Mouse (Mus musculus): ENCODE measurements around the gene Rassf4. TPM values are rescaled to one million over a fixed set of nuclear protein-coding genes. Genes with fewer than 3 reads are reported as not detected.

Rassf4 gene
- polyA plus RNA-seq, 1 experiment from 2014 or later: 8.0 TPM

DNA sequence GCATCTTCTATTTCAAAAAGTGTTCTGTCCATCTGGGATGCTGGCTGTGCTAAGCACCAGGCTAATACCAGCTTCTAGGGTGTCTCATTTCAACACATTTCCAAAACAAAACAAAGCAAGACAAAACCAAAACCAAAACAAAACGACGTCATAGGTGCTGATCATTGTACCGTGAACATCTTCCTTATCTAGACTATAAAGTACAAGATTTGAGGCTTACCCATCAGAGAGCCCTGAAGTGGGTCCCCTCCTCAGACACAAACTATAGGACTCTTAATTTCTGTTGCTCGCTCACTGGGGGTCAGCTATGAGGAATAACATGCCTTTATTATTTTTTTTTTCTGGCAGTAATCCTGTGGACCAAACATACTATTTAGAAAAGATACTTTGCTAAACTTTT, 19.9 kb upstream of the Rassf4 start:
- Histone ChIP-seq H3K4me2 (ENCODE audit: low read length) (no peak overlapping the region), H3K27ac (replicated peaks in 1 of 2; ENCODE audit: control insufficient read depth in 1 of 2, insufficient read depth in 1 of 2, low read depth in 2 of 2, low read length in 2 of 2) (no peak overlapping the region), H3K9ac (ENCODE audit: low read length) (no peak overlapping the region), H3K4me1 (ENCODE audit: control insufficient read depth in 2 of 2, insufficient read depth in 2 of 2, low read length in 2 of 2) (no peaks in the 10 kb centered on the region), H3K36me3 (ENCODE audit: control insufficient read depth, insufficient read depth, low read length) (no peaks in the 10 kb centered on the region), H3K27me3 (ENCODE audit: control insufficient read depth, insufficient read depth, low read length) (no peaks in the 10 kb centered on the region), H3K9me3 (ENCODE audit: control insufficient read depth, low read length) (no peaks in the 10 kb centered on the region), H3K4me3 (ENCODE audit: control insufficient read depth in 1 of 2, insufficient read depth in 1 of 2, low read depth in 1 of 2, low read length in 2 of 2) (no peak overlapping the region)
- 68% methylated on average over 4 of the region's 4 CpGs for WGBS
- no peak for ATAC-seq (ENCODE audit: insufficient number of reproducible peaks, insufficient read depth, low FRiP score, low read depth)

DNA sequence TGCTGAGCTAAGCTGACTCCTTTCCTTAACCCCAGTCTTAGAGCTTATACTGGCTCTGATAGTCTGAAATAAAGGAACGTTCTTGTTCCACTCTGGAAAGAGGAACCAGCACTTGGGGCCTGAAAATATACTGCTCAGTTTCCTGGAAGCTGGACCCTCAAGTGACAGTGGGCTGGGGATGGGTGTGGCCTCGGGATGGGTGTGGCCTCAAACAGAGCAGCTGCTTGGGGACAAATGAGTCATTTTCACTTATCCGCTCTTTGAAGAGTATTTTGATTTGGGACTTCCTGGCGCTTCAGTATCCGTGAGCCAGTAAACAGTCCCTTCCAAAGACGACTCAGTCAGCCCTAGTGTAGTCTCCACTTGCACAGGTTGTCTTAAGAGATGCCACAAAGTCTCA, 8.6 kb upstream of the Rassf4 start:
- Histone ChIP-seq H3K9me3 (ENCODE audit: control insufficient read depth, low read length) (no peaks in the 10 kb centered on the region), H3K4me1 (ENCODE audit: control insufficient read depth in 2 of 2, insufficient read depth in 2 of 2, low read length in 2 of 2) (peaks cover 10% of the 10 kb centered on the region in 2 experiments), H3K9ac (ENCODE audit: low read length) (no peak overlapping the region), H3K27me3 (ENCODE audit: control insufficient read depth, insufficient read depth, low read length) (no peaks in the 10 kb centered on the region), H3K27ac (replicated peaks in 1 of 2; ENCODE audit: control insufficient read depth in 1 of 2, insufficient read depth in 1 of 2, low read depth in 2 of 2, low read length in 2 of 2) (no peak overlapping the region), H3K4me2 (ENCODE audit: low read length) (no peak overlapping the region), H3K36me3 (ENCODE audit: control insufficient read depth, insufficient read depth, low read length) (no peaks in the 10 kb centered on the region), H3K4me3 (ENCODE audit: control insufficient read depth in 1 of 2, insufficient read depth in 1 of 2, low read depth in 1 of 2, low read length in 2 of 2) (no peak overlapping the region)
- no peak for ATAC-seq (ENCODE audit: insufficient number of reproducible peaks, insufficient read depth, low FRiP score, low read depth)
- 38% methylated on average over 6 of the region's 6 CpGs for WGBS

DNA sequence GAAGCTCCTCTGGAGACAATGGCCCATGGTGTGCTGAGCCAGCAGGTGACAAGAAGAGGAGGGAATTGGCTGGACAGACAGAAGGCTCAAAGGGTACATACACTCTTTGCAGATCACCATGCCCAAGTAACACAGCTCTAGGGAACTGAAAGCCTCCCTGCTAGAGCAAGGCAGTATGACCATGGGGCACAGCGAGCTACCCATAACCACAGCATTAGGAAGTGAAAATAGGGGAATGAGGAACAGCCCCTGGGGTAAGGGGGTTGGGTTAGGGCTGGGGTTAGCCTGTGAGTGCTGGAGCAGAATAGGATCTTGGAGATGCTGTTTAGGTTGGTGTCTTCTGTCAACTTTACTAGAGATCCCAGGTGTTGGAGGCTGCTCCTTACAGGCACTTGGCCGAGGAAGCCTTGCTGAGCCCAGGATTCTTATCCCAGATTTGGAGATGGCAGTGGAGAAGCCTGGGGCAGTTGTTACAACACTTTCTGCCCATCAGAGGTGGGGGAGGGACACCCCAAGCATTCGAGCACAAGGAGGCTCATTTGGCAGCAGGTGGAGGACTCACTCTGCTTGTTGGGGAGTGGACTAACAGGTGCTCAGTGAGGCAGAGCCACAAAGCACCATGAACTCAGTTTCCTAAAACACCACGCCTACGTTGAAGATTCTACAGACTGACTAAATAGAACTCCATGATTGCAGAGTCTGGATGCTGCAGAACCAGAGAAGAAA, 6.0 kb upstream of the Rassf4 start:
- Histone ChIP-seq H3K9ac (ENCODE audit: low read length) (no peak overlapping the region), H3K4me1 (ENCODE audit: control insufficient read depth in 2 of 2, insufficient read depth in 2 of 2, low read length in 2 of 2) (peaks cover 12 to 14% of the 10 kb centered on the region in 2 experiments), H3K27ac (replicated peaks in 1 of 2; ENCODE audit: control insufficient read depth in 1 of 2, insufficient read depth in 1 of 2, low read depth in 2 of 2, low read length in 2 of 2) (no peak overlapping the region), H3K4me2 (ENCODE audit: low read length) (no peak overlapping the region), H3K27me3 (ENCODE audit: control insufficient read depth, insufficient read depth, low read length) (no peaks in the 10 kb centered on the region), H3K9me3 (ENCODE audit: control insufficient read depth, low read length) (no peaks in the 10 kb centered on the region), H3K4me3 (ENCODE audit: control insufficient read depth in 1 of 2, insufficient read depth in 1 of 2, low read depth in 1 of 2, low read length in 2 of 2) (no peak overlapping the region), H3K36me3 (ENCODE audit: control insufficient read depth, insufficient read depth, low read length) (no peaks in the 10 kb centered on the region)
- WGBS: 38% methylated on average over 5 of the region's 5 CpGs
- no peak for ATAC-seq (ENCODE audit: insufficient number of reproducible peaks, insufficient read depth, low FRiP score, low read depth)

GRCm38 (mm10) chr6:116677321-116677720, 3.6 kb upstream of the Rassf4 start:
- H3K4me3 ChIP-seq (ENCODE audit: control insufficient read depth in 1 of 2, insufficient read depth in 1 of 2, low read depth in 1 of 2, low read length in 2 of 2): no peak overlapping the region
- no peak for ATAC-seq (ENCODE audit: insufficient number of reproducible peaks, insufficient read depth, low FRiP score, low read depth)
- no peaks in the 10 kb centered on the region for H3K36me3 ChIP-seq (ENCODE audit: control insufficient read depth, insufficient read depth, low read length)
- H3K4me2 ChIP-seq (ENCODE audit: low read length): no peak overlapping the region
- peaks cover 23 to 24% of the 10 kb centered on the region in 2 experiments for H3K4me1 ChIP-seq (ENCODE audit: control insufficient read depth in 2 of 2, insufficient read depth in 2 of 2, low read length in 2 of 2)
- H3K9ac ChIP-seq (ENCODE audit: low read length): no peak overlapping the region
- 63% methylated on average over 6 of the region's 6 CpGs for WGBS
- no peaks in the 10 kb centered on the region for H3K9me3 ChIP-seq (ENCODE audit: control insufficient read depth, low read length)
- H3K27me3 ChIP-seq (ENCODE audit: control insufficient read depth, insufficient read depth, low read length): no peaks in the 10 kb centered on the region
- no peak overlapping the region for H3K27ac ChIP-seq (replicated peaks in 1 of 2; ENCODE audit: control insufficient read depth in 1 of 2, insufficient read depth in 1 of 2, low read depth in 2 of 2, low read length in 2 of 2)

DNA sequence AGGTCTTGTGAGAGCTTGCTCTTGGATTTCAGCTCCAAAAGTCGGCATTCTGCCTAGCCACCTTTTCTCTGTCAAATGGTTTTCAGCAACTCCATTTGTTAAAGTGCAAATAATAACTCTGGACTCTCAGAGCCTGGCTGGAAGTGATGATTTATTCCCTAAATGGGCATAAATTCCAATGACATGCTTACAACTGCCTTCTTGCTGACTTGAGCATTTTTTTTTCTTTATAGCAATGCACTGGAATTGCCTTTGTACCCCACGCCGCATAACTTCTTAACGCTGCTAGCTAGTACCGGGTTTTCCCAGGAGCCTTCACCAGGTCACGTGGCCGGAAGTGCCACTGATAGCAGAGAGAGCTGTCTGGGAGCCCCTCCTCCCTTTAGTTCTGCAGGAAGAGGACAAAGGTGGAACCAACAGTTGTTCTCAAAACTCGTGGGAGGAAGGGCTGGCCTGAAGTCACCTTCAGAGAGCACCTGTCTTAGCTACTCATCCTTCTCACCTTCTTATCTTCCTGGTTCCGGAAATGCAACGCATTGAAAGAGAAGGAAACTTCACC, 2.7 kb upstream of the Rassf4 start:
- WGBS: 39% methylated on average over 10 of the region's 10 CpGs

DNA sequence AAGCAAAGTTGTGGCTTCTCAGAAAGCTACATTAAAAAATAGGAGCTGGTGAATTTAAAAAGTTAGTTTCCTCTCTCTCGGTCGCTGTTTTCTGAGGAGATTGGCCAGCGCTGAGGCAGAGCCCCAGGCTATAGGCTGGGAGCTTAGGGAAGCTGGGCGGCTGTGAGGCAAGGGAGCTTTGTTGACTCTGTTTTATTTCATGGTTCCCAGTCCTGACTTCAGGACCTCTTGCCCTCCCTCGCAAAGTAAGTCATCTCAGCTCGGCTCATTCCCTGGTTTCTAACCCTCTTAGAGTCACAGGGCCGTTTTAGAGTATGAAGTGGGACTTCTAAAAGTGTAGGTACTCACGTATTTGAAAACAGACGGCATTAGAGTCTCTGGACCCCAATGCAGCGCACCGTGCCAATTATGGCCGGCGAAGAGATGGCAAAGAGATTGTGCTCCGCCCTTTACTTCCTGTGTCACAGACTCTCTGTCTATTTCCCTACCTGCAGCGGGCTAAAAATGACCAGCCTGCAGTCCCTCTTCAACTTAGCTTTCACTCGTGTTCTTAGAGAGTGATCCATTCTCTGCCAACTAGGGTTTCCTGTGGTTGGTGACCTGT, 633 bp upstream of the Rassf4 start:
- peak overlapping the region; percentile 56 for H3K9ac ChIP-seq (ENCODE audit: low read length)
- H3K27ac ChIP-seq (replicated peaks in 1 of 2; ENCODE audit: control insufficient read depth in 1 of 2, insufficient read depth in 1 of 2, low read depth in 2 of 2, low read length in 2 of 2): peak overlapping the region; percentile 55 to 77
- peaks cover 32 to 35% of the 10 kb centered on the region in 2 experiments for H3K4me1 ChIP-seq (ENCODE audit: control insufficient read depth in 2 of 2, insufficient read depth in 2 of 2, low read length in 2 of 2)
- H3K36me3 ChIP-seq (ENCODE audit: control insufficient read depth, insufficient read depth, low read length): no peaks in the 10 kb centered on the region
- peak overlapping the region; percentile 76 for H3K4me2 ChIP-seq (ENCODE audit: low read length)
- H3K4me3 ChIP-seq (ENCODE audit: control insufficient read depth in 1 of 2, insufficient read depth in 1 of 2, low read depth in 1 of 2, low read length in 2 of 2): peak overlapping the region; percentile 52 to 59
- no peaks in the 10 kb centered on the region for H3K9me3 ChIP-seq (ENCODE audit: control insufficient read depth, low read length)
- ATAC-seq (ENCODE audit: insufficient number of reproducible peaks, insufficient read depth, low FRiP score, low read depth): no peak
- 21% methylated on average over 16 of the region's 16 CpGs for WGBS
- H3K27me3 ChIP-seq (ENCODE audit: control insufficient read depth, insufficient read depth, low read length): no peaks in the 10 kb centered on the region

More for the DNA sequence above, 2.7 kb upstream of the Rassf4 start:
- H3K36me3 ChIP-seq (ENCODE audit: control insufficient read depth, insufficient read depth, low read length): no peaks in the 10 kb centered on the region
- no peaks in the 10 kb centered on the region for H3K9me3 ChIP-seq (ENCODE audit: control insufficient read depth, low read length)
- no peak overlapping the region for H3K4me3 ChIP-seq (ENCODE audit: control insufficient read depth in 1 of 2, insufficient read depth in 1 of 2, low read depth in 1 of 2, low read length in 2 of 2)
- H3K9ac ChIP-seq (ENCODE audit: low read length): no peak overlapping the region
- H3K27ac ChIP-seq (replicated peaks in 1 of 2; ENCODE audit: control insufficient read depth in 1 of 2, insufficient read depth in 1 of 2, low read depth in 2 of 2, low read length in 2 of 2): no peak overlapping the region
- H3K4me1 ChIP-seq (ENCODE audit: control insufficient read depth in 2 of 2, insufficient read depth in 2 of 2, low read length in 2 of 2): peaks cover 25 to 29% of the 10 kb centered on the region in 2 experiments
- no peak for ATAC-seq (ENCODE audit: insufficient number of reproducible peaks, insufficient read depth, low FRiP score, low read depth)
- no peaks in the 10 kb centered on the region for H3K27me3 ChIP-seq (ENCODE audit: control insufficient read depth, insufficient read depth, low read length)
- H3K4me2 ChIP-seq (ENCODE audit: low read length): no peak overlapping the region

GRCm38 (mm10) chr6:116672349-116672748, 1.4 kb downstream of the Rassf4 start:
- H3K9ac ChIP-seq (ENCODE audit: low read length): no peak overlapping the region
- no peak for ATAC-seq (ENCODE audit: insufficient number of reproducible peaks, insufficient read depth, low FRiP score, low read depth)
- no peak overlapping the region for H3K27ac ChIP-seq (replicated peaks in 1 of 2; ENCODE audit: control insufficient read depth in 1 of 2, insufficient read depth in 1 of 2, low read depth in 2 of 2, low read length in 2 of 2)
- no peaks in the 10 kb centered on the region for H3K9me3 ChIP-seq (ENCODE audit: control insufficient read depth, low read length)
- H3K4me3 ChIP-seq (ENCODE audit: control insufficient read depth in 1 of 2, insufficient read depth in 1 of 2, low read depth in 1 of 2, low read length in 2 of 2): no peak overlapping the region
- H3K4me1 ChIP-seq (ENCODE audit: control insufficient read depth in 2 of 2, insufficient read depth in 2 of 2, low read length in 2 of 2): peaks cover 31 to 35% of the 10 kb centered on the region in 2 experiments
- H3K4me2 ChIP-seq (ENCODE audit: low read length): peak overlapping the region; percentile 76; the same call in 1 of the 2 replicates
- no peaks in the 10 kb centered on the region for H3K27me3 ChIP-seq (ENCODE audit: control insufficient read depth, insufficient read depth, low read length)
- H3K36me3 ChIP-seq (ENCODE audit: control insufficient read depth, insufficient read depth, low read length): no peaks in the 10 kb centered on the region
- 65% methylated on average over 5 of the region's 5 CpGs for WGBS
